Mouse (Mus musculus) frontal cortex, postnatal 36 days (tissue): ENCODE measurements around the gene Tnnc2.
A peak's percentile ranks its signal among the peaks of the same experiment; 100 is the strongest.
"Not testable (repeated sequence)": the region's sequence is repeated elsewhere in the genome, so short reads cannot be mapped to it uniquely, and the experiment has no call there.

Source experiments
- DNase-seq, 2 experiments: peaks; one replicate each; pipeline ENCODE4 v3.0.0; 2022; ENCODE audit warnings: low spot score in 2 of 2

Gene Tnnc2

GRCm38 (mm10) chr2:164779481-164780086 is at the start of gene Tnnc2:
Tnnc2 (minus strand) TSS chr2:164779967.
- no peak for DNase-seq

GRCm38 (mm10) chr2:164829090-164829489 is 49.3 kb upstream of the Tnnc2 start:
- DNase-seq: no peak

DNA sequence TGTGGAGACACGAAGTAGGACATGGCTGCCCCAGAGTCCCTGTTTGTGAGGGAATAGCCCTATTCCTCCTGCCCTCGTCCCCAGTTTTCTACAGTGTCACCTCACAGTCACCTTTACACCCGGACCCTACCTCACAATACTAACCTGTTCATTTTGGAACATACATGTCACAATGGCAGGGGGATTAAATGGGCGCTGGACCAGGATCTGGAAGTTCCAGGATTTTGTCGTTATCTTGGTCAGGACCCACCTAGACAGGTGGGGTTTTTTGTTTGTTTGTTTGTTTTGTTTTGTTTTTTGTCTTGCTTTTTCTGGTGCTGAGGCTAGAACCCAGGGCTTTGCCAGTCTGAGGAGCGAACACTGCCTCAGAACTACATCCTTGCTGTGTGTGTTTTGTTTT is 48.7 kb upstream of the Tnnc2 start, which contains the start of gene Spata25:
Gene Spata25 (minus strand): TSS at position 101 of the 400 bp plus-strand sequence.
- DNase-seq: no peak

DNA sequence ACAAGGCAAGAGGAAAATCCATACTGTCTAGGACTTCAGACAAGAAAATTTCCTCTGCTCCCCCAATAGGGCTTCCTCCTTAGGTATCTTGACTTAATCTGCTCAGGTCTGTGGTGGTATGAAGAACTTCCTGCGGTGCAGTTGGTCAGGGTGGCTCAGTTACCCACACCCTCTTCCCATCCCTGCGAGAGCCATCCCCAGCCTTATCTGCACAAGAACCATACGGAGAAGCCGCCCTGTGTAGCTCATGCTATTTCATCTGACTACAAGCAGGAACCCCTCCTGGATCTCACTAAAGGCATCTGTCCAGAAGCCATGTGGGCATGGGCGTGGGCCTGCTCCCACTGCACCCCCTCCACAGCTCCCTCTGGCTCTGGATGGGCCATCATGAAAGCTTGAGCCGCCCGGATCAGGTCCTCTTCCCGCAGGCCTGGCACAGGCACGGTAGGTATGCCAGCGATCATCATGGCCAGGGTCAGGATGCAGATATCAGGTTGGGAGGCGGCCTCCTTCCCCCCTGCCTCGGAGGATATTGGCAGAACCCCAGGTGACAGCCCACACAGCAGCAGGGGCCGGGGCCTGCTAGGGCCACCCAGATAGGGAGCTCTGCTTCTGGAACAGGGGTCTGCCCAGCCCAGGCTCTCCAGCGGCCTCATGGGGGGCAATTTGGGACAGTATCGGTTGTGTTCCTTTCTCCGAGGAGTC is 47.5 kb upstream of the Tnnc2 start:
- DNase-seq: no peak

- DNase-seq: no peak
Observed at GRCm38 (mm10) chr2:164825521-164825920, 45.8 kb upstream of the Tnnc2 start.

GRCm38 (mm10) chr2:164823969-164824368 is 44.2 kb upstream of the Tnnc2 start:
- no peak for DNase-seq

DNA sequence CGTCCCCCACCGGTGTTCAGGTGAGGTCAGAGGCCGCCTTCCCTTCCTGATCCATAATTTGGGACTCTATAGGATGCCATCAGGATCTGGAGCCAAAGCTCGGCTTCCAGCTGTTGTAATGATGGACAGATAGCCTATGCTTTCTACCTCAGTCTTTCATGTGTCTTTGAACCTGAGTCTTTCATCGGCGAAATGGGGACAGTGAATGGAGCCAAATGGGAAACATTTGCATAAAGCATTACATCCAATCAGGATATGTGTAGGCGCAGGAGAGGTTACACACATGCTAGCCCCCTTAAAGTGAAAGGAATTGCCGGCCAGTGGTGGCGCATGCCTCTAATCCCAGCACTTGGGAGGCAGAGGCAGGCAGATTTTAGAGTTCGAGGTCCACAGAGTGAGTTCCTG is 43.4 kb upstream of the Tnnc2 start:
- peak in 1 of 2 experiments; percentile 38 for DNase-seq

DNA sequence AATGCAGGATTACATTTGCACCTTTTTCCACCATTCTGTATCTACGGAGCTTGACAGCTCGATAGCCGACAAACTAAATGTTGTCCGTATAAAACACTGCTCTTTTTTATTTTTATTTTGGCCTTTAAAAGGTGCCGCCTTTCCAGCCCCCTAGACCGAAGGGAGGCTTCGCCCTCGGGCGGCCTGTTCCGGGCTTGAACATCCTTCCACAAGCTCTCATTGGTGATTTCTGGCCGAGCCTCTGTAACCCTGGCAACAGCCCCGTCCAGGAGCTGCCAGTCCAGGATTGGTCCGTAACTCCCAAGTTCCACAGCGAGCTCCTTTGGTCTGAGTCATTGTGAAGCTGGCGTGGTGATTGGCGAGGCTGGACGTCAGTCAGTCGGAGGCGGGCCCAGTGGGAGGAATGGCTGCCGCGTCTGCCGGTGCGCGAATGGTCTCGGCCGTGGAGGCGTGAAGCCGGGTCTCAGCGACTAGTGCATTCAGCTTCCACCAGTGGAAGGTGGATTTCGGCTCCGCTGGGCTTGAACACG is 42.9 kb upstream of the Tnnc2 start, which contains the start of gene Zswim1:
Gene Zswim1 (plus strand): TSS at position 51 of the 530 bp plus-strand sequence.
- DNase-seq: peak; percentile 100

DNA sequence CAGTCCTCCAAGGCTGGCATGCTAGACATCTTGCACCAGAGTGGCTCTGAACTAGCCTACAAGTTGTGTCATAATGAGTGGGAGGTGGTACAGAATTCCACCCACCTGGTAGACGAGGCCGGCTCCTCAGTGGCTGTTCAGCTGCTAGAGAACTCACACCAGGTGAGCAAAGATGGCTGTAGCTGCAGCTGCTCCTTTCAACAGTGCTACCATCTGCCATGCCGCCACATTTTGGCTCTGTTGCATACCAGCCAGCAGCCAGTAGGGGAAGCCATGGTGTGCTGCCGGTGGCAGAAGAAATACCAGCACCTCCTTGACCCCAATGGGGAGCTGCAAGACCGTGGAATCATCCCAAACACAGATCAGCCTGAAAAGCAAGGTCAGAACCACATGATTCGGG is 41.3 kb upstream of the Tnnc2 start:
- DNase-seq: no peak

GRCm38 (mm10) chr2:164817703-164818102 is 37.9 kb upstream of the Tnnc2 start:
- no peak for DNase-seq

DNA sequence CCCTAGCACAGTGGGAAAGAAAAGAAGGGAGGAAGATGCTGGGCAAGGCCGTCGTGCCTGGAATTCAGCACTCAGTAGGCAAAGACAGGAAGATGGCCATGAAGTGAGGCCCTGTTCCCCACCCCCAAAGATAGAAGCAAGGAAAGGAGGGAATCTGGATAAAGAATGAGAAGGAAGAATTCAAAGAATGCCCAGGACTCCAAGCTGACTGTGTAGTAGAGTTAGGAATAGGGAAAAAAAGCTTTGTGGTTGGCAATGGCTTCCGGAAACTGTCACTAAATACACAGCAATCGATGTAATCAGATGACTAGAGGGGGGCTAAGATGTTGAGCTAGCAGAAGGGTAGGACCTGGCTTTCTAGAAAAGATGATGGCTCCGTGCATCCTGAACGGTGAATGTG is 37.4 kb upstream of the Tnnc2 start:
- DNase-seq: no peak

GRCm38 (mm10) chr2:164815821-164816220 is 36.1 kb upstream of the Tnnc2 start:
- no peak for DNase-seq

DNA sequence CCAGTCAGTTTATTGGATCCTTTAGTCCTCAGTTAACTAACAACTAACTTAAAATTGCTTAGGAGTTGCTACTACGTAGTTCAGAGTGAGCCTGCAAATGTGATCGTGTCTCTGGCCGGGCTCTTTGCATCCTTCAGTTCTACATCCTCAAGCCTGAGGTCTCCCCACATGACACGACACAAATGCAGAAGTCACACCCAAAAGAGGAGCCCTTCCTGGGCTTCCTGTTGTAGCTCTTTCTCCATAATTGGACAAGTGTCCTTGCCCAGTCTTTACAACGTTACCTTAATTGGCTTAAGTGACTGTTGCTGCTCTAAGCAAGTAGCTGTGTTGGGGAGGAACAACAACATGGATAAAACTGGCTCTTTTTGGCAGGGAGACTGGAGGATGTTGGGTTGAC is 35.6 kb upstream of the Tnnc2 start:
- no peak for DNase-seq

DNA sequence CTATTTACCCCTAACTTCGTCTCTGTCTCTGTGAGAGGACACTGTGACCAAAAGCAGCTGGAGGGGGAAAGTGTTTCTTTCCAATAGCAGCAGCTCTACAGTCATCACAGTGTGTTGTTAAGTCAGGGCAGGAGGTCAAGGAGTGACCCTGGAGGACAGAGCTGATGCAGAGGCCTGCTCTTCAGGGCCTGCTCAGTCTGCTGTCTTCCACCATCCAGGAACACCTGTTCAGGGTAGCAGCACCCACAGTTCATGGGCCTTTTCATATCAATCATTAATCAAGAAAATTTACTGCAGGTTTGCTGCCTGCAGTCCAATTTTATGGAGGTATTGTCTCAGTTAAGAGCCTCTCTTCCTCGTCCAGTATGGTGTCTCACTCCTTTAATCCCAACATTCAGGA is 33.8 kb upstream of the Tnnc2 start:
- DNase-seq: no peak

- DNase-seq: no peak
Observed at GRCm38 (mm10) chr2:164806614-164807013, 26.8 kb upstream of the Tnnc2 start.

DNA sequence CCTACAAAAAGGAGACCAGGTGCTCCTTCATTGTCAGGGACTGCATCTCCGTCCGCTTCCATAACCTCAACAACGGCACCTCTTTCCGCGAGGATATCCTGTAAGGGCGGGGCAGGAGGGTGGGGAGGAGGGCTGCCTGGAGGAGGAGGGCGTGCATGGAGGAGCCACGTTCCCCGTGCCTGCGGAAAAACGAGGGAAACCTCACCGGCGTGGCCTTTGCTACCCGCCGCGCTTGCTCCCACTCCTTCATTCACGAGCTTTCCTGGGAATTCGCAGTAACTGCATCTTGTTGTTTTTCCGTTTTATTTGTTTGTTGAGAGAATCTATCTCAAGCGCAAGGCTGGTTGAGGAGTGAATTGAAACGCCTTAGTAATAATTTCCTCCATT is 25.6 kb upstream of the Tnnc2 start:
- no peak for DNase-seq

- DNase-seq: peak; percentile 99
Observed at GRCm38 (mm10) chr2:164804533-164805331, 25.0 kb upstream of the Tnnc2 start, which contains the start of the genes Acot8 and Zswim3. Acot8 (minus strand) TSS chr2:164804882. Zswim3 (plus strand) TSS chr2:164805098.

GRCm38 (mm10) chr2:164803921-164804313 is 24.1 kb upstream of the Tnnc2 start:
- no peak for DNase-seq

DNA sequence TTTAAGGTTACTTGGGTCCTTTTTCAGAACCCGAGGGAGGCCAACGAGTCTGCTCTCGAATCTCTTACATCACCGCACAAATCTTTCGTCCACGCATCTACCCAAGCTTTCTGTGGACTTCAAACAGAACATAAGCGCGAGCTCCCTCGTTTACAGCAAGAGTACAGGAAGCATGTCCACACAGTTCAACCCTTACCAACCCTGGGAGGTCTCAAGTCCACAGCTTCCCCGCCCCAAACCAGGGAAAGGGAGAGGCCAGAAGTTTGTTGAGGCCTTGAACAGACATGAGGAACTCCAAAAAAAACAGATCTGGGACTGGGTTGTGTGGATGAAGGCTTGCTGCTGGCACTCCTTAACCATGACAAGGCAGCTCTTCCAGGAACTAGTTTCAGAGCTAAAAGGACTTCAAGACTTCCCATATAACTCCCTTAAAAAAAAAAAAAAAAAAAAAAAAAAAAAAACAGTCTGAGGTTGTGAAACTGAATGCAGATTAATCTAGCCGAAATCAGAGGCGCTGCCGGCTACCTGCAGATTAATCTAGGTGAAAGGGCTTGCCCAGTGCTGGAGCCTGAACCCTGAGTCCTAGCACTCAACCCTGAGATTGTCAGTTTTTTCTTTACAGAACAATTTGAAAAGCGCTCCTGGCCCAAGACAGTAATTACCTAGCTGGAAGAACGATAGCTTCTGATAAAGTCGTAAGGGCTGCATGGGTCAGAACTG is 23.6 kb upstream of the Tnnc2 start:
- no peak for DNase-seq

- no peak for DNase-seq
Observed at GRCm38 (mm10) chr2:164800252-164801004, 20.7 kb upstream of the Tnnc2 start.

DNA sequence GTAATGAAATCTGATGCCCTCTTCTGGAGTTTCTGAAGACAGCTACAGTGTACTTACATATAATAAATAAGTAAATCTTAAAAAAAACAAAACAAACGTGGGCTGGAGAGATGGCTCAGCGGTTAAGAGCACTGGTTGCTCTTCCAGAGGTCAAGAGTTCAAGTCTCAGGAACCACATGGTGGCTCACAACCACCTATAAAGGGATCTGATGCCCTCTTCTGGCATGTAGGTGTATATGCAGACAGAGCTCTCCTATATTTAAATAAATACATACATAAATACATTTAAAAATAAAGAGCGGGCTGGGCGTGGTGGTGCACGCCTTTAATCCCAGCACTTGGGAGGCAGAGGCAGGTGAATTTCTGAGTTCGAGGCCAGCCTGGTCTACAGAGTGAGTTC is 18.8 kb upstream of the Tnnc2 start:
- DNase-seq: not testable (repeated sequence)
